Mouse (Mus musculus): Measurements from ENCODE around the gene Fbxl13. TPM values are rescaled to one million over a fixed set of nuclear protein-coding genes. Genes with fewer than 3 reads are reported as not detected.

Gene Fbxl13
- polyA plus RNA-seq, 1 experiment, result 0.42 TPM

- TF ChIP-seq CTCF (IDR thresholded peaks at IDR 0.05; ENCODE audit: borderline replicate concordance, extremely low read depth, insufficient read depth, insufficient read length), result no peak
- no peak for TF ChIP-seq POLR2A (IDR thresholded peaks at IDR 0.05; ENCODE audit: borderline replicate concordance, extremely low read depth, insufficient read depth, insufficient read length, poor library complexity, severe bottlenecking)
- no peak for DNase-seq (ENCODE audit: low read depth)
Observed at GRCm38 (mm10) chr5:21513363-21513762, 132.1 kb downstream of the Fbxl13 start.

- TF ChIP-seq POLR2A (IDR thresholded peaks at IDR 0.05; ENCODE audit: borderline replicate concordance, extremely low read depth, insufficient read depth, insufficient read length, poor library complexity, severe bottlenecking), result no peak
- no peak for TF ChIP-seq CTCF (IDR thresholded peaks at IDR 0.05; ENCODE audit: borderline replicate concordance, extremely low read depth, insufficient read depth, insufficient read length)
- DNase-seq (ENCODE audit: low read depth), result no peak
Observed at GRCm38 (mm10) chr5:21509801-21510200, 135.6 kb downstream of the Fbxl13 start.

DNA sequence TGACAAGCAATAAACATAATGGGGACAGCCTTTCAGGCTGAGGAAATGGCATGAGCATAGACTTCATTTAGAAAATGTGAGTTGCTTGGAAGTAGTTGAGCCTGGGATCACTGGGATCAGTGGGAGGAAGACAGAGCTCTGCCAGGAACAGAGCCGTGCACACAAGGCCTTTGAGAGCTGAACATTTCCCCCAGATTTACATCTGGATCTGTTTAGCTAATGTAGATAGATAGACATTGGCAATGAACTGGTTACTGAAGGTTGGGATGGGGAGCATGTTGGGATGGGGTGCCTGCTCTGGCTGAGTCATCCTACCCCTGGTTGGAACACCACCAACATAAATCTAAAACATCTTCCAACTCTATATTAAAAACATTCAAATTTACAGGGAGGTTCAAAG is 138.5 kb downstream of the Fbxl13 start:
- no peak for TF ChIP-seq CTCF (IDR thresholded peaks at IDR 0.05; ENCODE audit: borderline replicate concordance, extremely low read depth, insufficient read depth, insufficient read length)
- TF ChIP-seq POLR2A (IDR thresholded peaks at IDR 0.05; ENCODE audit: borderline replicate concordance, extremely low read depth, insufficient read depth, insufficient read length, poor library complexity, severe bottlenecking), result no peak
- DNase-seq (ENCODE audit: low read depth), result no peak

DNA sequence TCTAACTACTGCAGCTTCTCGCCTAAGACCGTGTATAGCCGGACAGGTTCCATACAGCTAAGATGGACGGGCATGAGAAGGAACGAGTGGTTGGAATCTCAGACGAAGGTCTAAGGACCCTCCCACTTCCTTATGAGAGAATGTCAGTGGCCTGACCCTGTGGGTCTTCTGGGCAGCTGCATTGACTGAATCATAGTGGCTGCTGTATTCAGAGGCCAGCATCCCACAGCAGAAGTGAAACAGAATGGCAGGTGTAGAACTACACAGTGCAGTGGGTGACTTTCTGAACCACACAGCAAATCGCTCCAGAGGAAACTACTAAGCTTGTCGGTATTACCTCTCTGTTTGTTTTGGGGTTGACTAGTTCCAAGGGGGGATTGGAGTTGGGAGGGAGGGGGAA is 140.3 kb downstream of the Fbxl13 start:
- TF ChIP-seq POLR2A (IDR thresholded peaks at IDR 0.05; ENCODE audit: borderline replicate concordance, extremely low read depth, insufficient read depth, insufficient read length, poor library complexity, severe bottlenecking), result no peak
- no peak for TF ChIP-seq CTCF (IDR thresholded peaks at IDR 0.05; ENCODE audit: borderline replicate concordance, extremely low read depth, insufficient read depth, insufficient read length)
- no peak for DNase-seq (ENCODE audit: low read depth)

DNA sequence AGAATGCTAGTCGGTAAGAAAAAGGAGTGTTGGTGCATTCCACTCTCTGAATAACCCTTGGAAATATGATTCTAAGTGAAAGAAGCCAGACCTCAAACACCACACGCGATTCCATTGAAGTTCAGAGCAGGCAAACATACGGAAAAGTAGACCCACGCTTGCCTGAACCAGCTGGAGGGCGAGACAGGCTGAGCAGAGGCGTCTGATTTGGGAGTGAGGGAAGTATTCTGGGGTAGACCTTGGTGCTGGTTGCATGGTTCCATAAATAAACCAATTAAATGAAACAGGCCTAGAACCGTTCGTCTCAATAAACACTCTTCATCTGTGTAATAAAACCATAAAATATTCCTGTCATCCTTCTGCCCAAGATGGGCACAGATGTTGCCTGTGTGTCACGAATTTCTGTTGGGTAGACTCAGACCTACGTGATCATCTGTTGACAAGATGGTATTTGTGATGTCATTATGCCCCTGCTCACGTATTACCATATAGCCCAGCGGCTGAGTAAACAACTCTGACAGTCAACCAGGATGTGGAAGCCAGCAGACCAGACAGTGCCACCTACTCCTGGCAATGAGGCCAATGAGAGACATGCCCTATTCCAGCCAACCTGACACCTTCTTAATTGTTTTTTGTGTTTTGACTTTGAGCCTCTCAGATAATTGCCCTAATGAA is 142.4 kb downstream of the Fbxl13 start:
- TF ChIP-seq CTCF (IDR thresholded peaks at IDR 0.05; ENCODE audit: borderline replicate concordance, extremely low read depth, insufficient read depth, insufficient read length) (no peak), POLR2A (IDR thresholded peaks at IDR 0.05; ENCODE audit: borderline replicate concordance, extremely low read depth, insufficient read depth, insufficient read length, poor library complexity, severe bottlenecking) (no peak)
- DNase-seq (ENCODE audit: low read depth), result no peak

- TF ChIP-seq POLR2A (IDR thresholded peaks at IDR 0.05; ENCODE audit: borderline replicate concordance, extremely low read depth, insufficient read depth, insufficient read length, poor library complexity, severe bottlenecking), result no peak
- TF ChIP-seq CTCF (IDR thresholded peaks at IDR 0.05; ENCODE audit: borderline replicate concordance, extremely low read depth, insufficient read depth, insufficient read length), result no peak
- DNase-seq (ENCODE audit: low read depth), result peak; percentile 27
Observed at GRCm38 (mm10) chr5:21500941-21501340, 144.5 kb downstream of the Fbxl13 start.

- no peak for DNase-seq (ENCODE audit: low read depth)
- TF ChIP-seq POLR2A (IDR thresholded peaks at IDR 0.05; ENCODE audit: borderline replicate concordance, extremely low read depth, insufficient read depth, insufficient read length, poor library complexity, severe bottlenecking), result no peak
Observed at GRCm38 (mm10) chr5:21500133-21500532, 145.3 kb downstream of the Fbxl13 start.

DNA sequence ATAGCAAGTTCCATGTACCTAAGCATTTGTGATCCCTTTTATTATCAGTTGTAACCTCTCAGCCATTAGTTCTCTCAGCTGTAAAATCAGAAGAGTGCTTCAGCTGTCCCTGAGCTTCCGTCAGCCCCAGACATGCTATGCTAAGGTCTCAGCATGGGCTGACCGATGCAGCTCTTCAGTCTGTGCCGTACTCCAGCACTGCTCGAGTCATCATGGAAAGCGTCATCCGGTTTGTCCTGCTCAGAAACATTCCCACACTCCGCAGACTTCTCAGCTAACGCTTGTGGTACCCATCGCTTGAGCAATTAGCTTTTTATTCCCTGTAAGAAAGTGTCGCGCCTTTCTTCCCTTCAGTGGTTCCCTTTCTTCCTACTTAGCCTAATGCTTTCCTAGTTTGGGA is 146.5 kb downstream of the Fbxl13 start:
- no peak for DNase-seq (ENCODE audit: low read depth)
- no peak for TF ChIP-seq CTCF (IDR thresholded peaks at IDR 0.05; ENCODE audit: borderline replicate concordance, extremely low read depth, insufficient read depth, insufficient read length)
- no peak for TF ChIP-seq POLR2A (IDR thresholded peaks at IDR 0.05; ENCODE audit: borderline replicate concordance, extremely low read depth, insufficient read depth, insufficient read length, poor library complexity, severe bottlenecking)

DNA sequence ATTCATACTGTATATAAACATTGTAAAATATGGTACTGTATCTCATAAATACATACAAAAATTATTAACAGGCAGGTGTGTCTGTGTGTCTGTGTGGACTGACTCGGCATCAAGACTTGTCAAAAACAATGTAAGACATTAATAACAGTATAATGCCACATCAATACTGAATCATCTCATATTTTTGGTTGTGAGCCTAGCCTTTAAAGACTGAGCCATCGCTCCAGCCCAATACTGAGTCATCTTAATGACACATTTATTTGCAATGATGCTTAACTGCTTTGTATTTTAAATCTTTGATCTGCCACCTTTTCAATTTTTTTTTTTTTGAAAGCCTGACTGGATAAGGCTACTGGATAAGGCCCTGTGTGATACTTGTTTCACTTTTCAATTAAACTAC is 146.9 kb downstream of the Fbxl13 start:
- DNase-seq (ENCODE audit: low read depth), result no peak
- no peak for TF ChIP-seq CTCF (IDR thresholded peaks at IDR 0.05; ENCODE audit: borderline replicate concordance, extremely low read depth, insufficient read depth, insufficient read length)
- no peak for TF ChIP-seq POLR2A (IDR thresholded peaks at IDR 0.05; ENCODE audit: borderline replicate concordance, extremely low read depth, insufficient read depth, insufficient read length, poor library complexity, severe bottlenecking)

GRCm38 (mm10) chr5:21496881-21497280 is 148.6 kb downstream of the Fbxl13 start:
- no peak for DNase-seq (ENCODE audit: low read depth)

DNA sequence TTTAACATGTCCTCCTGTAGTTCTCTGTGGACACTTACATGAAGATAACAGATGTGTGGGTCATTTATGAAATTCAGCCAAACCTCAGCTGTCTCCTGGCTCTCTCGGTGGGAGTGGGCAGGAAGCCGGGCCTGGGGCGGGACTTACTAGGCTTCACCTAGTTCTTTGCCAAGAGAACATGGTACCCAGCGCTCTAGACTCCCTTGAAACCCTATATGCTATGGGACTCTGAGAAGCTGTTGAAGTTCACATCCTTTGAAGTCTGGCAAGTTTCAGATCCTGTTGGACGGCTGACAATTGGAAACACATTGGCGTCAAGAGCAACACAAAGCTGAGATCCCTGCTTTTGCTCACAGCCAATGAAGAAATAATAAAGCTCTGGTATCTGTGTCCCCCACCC is 149.1 kb downstream of the Fbxl13 start:
- TF ChIP-seq CTCF (IDR thresholded peaks at IDR 0.05; ENCODE audit: borderline replicate concordance, extremely low read depth, insufficient read depth, insufficient read length) (no peak), POLR2A (IDR thresholded peaks at IDR 0.05; ENCODE audit: borderline replicate concordance, extremely low read depth, insufficient read depth, insufficient read length, poor library complexity, severe bottlenecking) (no peak)
- peak; percentile 60 for DNase-seq (ENCODE audit: low read depth)

More at GRCm38 (mm10) chr5:21496881-21497280, 148.6 kb downstream of the Fbxl13 start:
- TF ChIP-seq CTCF (IDR thresholded peaks at IDR 0.05; ENCODE audit: borderline replicate concordance, extremely low read depth, insufficient read depth, insufficient read length), result no peak
- TF ChIP-seq POLR2A (IDR thresholded peaks at IDR 0.05; ENCODE audit: borderline replicate concordance, extremely low read depth, insufficient read depth, insufficient read length, poor library complexity, severe bottlenecking), result no peak

- no peak for TF ChIP-seq CTCF (IDR thresholded peaks at IDR 0.05; ENCODE audit: borderline replicate concordance, extremely low read depth, insufficient read depth, insufficient read length)
- TF ChIP-seq POLR2A (IDR thresholded peaks at IDR 0.05; ENCODE audit: borderline replicate concordance, extremely low read depth, insufficient read depth, insufficient read length, poor library complexity, severe bottlenecking), result no peak
- no peak for DNase-seq (ENCODE audit: low read depth)
Observed at GRCm38 (mm10) chr5:21494781-21495180, 150.7 kb downstream of the Fbxl13 start.

Data from brain, embryonic 14.5 days (tissue).